Mouse (Mus musculus): ENCODE results near the gene Catsper2. TPM values are rescaled to one million over a fixed set of nuclear protein-coding genes. Genes with fewer than 3 reads are reported as not detected.

Catsper2 gene
- total RNA-seq (2012; rRNA removed) (1.1 and 1.2 TPM in 2 replicates), polyA plus RNA-seq (2012; ENCODE audit: insufficient read depth in 1 of 2, insufficient read length in 2 of 2, low read depth in 1 of 2, low replicate concordance in 2 of 2, missing spikeins in 1 of 2) (1 to 10 TPM in 1 of 2 experiments, not detected in 1; 2.5 TPM)

DNA sequence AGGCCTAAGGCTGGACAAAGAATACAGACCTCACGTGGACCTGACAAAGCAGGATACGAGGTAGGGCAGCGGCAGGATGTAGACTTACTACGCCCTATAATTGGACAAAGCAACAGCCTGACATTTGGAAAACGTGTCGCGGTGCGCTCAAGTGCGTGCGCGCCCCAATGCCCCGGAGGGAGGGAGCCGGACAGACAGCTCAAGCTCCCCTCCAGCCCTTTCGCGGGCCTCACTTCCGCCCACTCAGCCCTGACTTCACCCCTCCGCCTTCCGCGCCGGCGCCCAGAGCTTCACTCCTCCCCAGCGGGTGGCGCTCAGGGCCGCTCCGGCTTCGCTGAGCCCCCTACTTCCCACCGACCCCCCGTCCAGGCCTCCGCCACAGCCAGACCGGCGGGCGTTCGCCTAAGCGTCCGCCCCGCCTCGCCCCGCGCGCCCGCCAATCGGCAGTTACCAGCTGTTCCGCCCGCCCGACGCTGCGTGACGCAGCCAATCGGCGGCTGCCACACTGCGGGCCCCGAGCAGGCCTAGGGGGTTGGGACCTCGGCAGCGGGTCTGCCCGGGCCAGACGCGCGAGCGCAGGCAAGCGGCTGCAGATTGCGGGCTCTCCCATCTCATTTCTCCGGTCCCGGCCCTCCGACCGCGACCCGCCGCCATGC is at the start of gene Catsper2, which contains the start of gene Pdia3:
Gene Catsper2, minus strand, starts transcription at position 406 of the 656 bp plus-strand sequence.
Gene Pdia3, plus strand, starts transcription at position 389 of the 656 bp plus-strand sequence.
- H3K79me2 ChIP-seq (ENCODE audit: control insufficient read depth, insufficient read depth, low read length, poor library complexity), result peaks cover 43% of the 10 kb centered on the region
- no peaks in the 10 kb centered on the region for H3K9me3 ChIP-seq (replicated peaks; ENCODE audit: insufficient read depth, low read length)
- H3K9ac ChIP-seq (ENCODE audit: control insufficient read depth, low read depth, low read length, poor library complexity, severe bottlenecking), result peak within 1 kb of the TSS; percentile 87
- H3K4me3 ChIP-seq (ENCODE audit: control insufficient read depth in 1 of 2, insufficient read depth in 1 of 2, low read depth in 2 of 2, low read length in 2 of 2), result peak within 1 kb of the TSS; percentile 84 to 100
- H3K27me3 ChIP-seq (ENCODE audit: control insufficient read depth in 1 of 2, insufficient read depth in 2 of 2, low read length in 2 of 2), result no peaks in the 10 kb centered on the region
- peak within 1 kb of the TSS; percentile 89 for H3K27ac ChIP-seq (ENCODE audit: control insufficient read depth, low read depth, low read length)
- peaks cover 0 to 7% of the 10 kb centered on the region in 2 experiments for H3K4me1 ChIP-seq (ENCODE audit: control insufficient read depth in 1 of 2, insufficient read depth in 2 of 2, low read length in 2 of 2)
- peak; percentile 97 for DNase-seq (ENCODE audit: low read depth, low spot score)
- peaks cover 6 to 29% of the 10 kb centered on the region in 2 experiments for H3K36me3 ChIP-seq (ENCODE audit: control insufficient read depth in 1 of 2, insufficient read depth in 2 of 2, low read length in 2 of 2)
- TF ChIP-seq CHD2 (IDR thresholded peaks at IDR 0.05; ENCODE audit: low read length) (peak; percentile 41), JUND (IDR thresholded peaks at IDR 0.05; ENCODE audit: low read depth, low read length) (no peak), MXI1 (IDR thresholded peaks at IDR 0.05; ENCODE audit: low read depth, low read length) (peak; percentile 84), TCF12 (IDR thresholded peaks at IDR 0.05; ENCODE audit: low read depth, low read length) (peak; percentile 62), SMC3 (IDR thresholded peaks at IDR 0.05; ENCODE audit: low read depth, low read length) (peak; percentile 24; the same call in 1 of the 2 replicates), POLR2AphosphoS5 (IDR thresholded peaks at IDR 0.05; ENCODE audit: borderline replicate concordance, low read depth, low read length) (no peak), MAFK (IDR thresholded peaks at IDR 0.05; ENCODE audit: borderline replicate concordance, low read depth, low read length) (no peak), NELFE (IDR thresholded peaks at IDR 0.05; ENCODE audit: low read depth, low read length) (peak; percentile 95), CTCF (IDR thresholded peaks at IDR 0.05 in 2 of 3, conservative IDR thresholded peaks at IDR 0.05 in 1 of 3; ENCODE audit: control insufficient read depth in 1 of 3, insufficient read depth in 1 of 3, low read depth in 2 of 3, low read length in 3 of 3, poor library complexity in 1 of 3, severe bottlenecking in 1 of 3) (peak in 2 of 3 experiments; percentile 18 to 37; a peak in 4 of 6 replicates), TBP (IDR thresholded peaks at IDR 0.05; ENCODE audit: low read depth, low read length) (peak; percentile 56; the same call in 1 of the 2 replicates), POLR2AphosphoS2 (IDR thresholded peaks at IDR 0.05; ENCODE audit: low read length) (peak; percentile 87; the same call in 1 of the 2 replicates), HCFC1 (IDR thresholded peaks at IDR 0.05; ENCODE audit: low read depth, low read length) (peak; percentile 85), MEF2A (IDR thresholded peaks at IDR 0.05; ENCODE audit: extremely low read depth, insufficient replicate concordance, low read depth, low read length, poor library complexity, severe bottlenecking) (no peak), ELF1 (IDR thresholded peaks at IDR 0.05; ENCODE audit: low read depth, low read length) (peak; percentile 91), MYC (IDR thresholded peaks at IDR 0.05; ENCODE audit: low read depth, low read length) (peak; percentile 62; the same call in 1 of the 2 replicates), RAD21 (IDR thresholded peaks at IDR 0.05; ENCODE audit: low read depth, low read length) (no peak; the same call in 1 of the 2 replicates), EP300 (IDR thresholded peaks at IDR 0.05; ENCODE audit: low read depth in 1 of 2, low read length in 2 of 2) (peak in 1 of 2 experiments; percentile 24; a peak in 2 of 4 replicates), USF1 (IDR thresholded peaks at IDR 0.05; ENCODE audit: low read depth, low read length) (peak; percentile 31; the same call in 1 of the 2 replicates), UBTF (IDR thresholded peaks at IDR 0.05; ENCODE audit: borderline replicate concordance, insufficient read depth, low read depth, low read length) (0 out of 2 replicates have a peak, but pooled peaks have one; percentile 27), ZC3H11A (IDR thresholded peaks at IDR 0.05; ENCODE audit: low read depth, low read length) (no peak), POLR2A (IDR thresholded peaks at IDR 0.05; ENCODE audit: control insufficient read depth in 1 of 2, insufficient read depth in 1 of 2, low read depth in 1 of 2, low read length in 2 of 2, poor library complexity in 1 of 2) (peak; percentile 91 to 95), TAL1 (IDR thresholded peaks at IDR 0.05; ENCODE audit: low read length) (no peak), RCOR1 (IDR thresholded peaks at IDR 0.05; ENCODE audit: low read depth, low read length) (no peak), KAT2A (conservative IDR thresholded peaks at IDR 0.05; ENCODE audit: low read depth, low read length) (no peak; the same call in 1 of the 2 replicates), NRF1 (IDR thresholded peaks at IDR 0.05; ENCODE audit: insufficient read depth, low read depth, low read length, poor library complexity, severe bottlenecking) (peak; percentile 67), CHD1 (IDR thresholded peaks at IDR 0.05; ENCODE audit: low read depth, low read length) (no peak), E2F4 (IDR thresholded peaks at IDR 0.05; ENCODE audit: borderline replicate concordance, low read depth, low read length) (no peak), BHLHE40 (IDR thresholded peaks at IDR 0.05; ENCODE audit: borderline replicate concordance, low read depth, low read length) (no peak), USF2 (IDR thresholded peaks at IDR 0.05; ENCODE audit: borderline replicate concordance in 1 of 2, insufficient read depth in 1 of 2, low read depth in 1 of 2, low read length in 2 of 2) (no peak), ZMIZ1 (IDR thresholded peaks at IDR 0.05; ENCODE audit: low read depth, low read length) (peak; percentile 96), MAZ (IDR thresholded peaks at IDR 0.05; ENCODE audit: low read depth, low read length) (no peak; the same call in 1 of the 2 replicates), MAX (IDR thresholded peaks at IDR 0.05; ENCODE audit: low read length) (peak; percentile 67), ZKSCAN1 (IDR thresholded peaks at IDR 0.05; ENCODE audit: low read depth, low read length) (no peak), SIN3A (IDR thresholded peaks at IDR 0.05; ENCODE audit: low read length) (peak; percentile 70; the same call in 1 of the 2 replicates), GATA1 (IDR thresholded peaks at IDR 0.05; ENCODE audit: low read depth, low read length) (no peak)
